Mouse (Mus musculus) left cerebral cortex, adult 8-10 months (tissue): ENCODE results near the gene Arpp19. TPM values are rescaled to one million over a fixed set of nuclear protein-coding genes. Genes with fewer than 3 reads are reported as not detected.

ENCODE experiments used
- DNase-seq, 2 experiments: peaks; one replicate each; pipeline ENCODE4 v3.0.0; 2022; ENCODE audit warnings: low spot score in 2 of 2
- total RNA-seq, 4 experiments: library from RNA; stranded (reverse); gene quantifications; 2 replicates each; pipeline ENCODE4 v1.2.4; 2022

Arpp19 gene
- total RNA-seq, 4 experiments from 2014 or later = 449 to 488 (median 466) TPM

DNA sequence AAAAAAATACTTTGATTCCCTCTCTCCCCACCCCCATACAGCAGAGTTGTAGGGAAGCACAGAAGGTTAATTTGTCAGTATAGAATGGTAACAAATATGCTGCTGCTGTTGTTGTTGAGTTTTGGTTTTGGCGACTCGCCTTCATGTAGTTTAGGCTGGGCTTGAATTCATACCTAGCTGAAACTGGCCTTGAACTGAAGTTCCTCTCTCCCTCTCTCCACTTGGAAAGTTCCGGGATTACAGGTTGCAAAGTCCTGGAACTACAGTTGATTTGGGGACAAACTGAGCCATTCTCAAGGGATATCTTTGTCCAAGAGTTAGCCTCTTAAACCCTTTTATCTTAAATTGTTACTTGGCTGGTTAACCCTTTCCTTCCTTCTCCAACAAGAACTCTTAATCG is 1.5 kb upstream of the Arpp19 start:
- no peak for DNase-seq

DNA sequence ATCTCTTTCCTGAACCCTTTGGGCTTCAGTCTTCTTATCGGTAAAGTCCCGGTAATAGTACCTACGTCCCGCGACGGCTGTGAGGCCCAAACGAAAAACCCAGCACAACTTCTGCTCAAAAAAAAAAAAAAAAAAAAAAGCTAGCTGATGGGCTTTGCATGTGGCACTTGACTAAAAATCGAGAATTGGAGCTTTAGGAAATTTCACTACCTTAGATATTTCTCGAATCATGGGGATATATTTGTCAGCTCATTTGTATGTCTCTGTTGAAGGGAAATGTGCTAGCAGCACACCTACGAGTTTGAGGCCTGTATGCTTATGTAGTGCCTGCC is 909 bp downstream of the Arpp19 start:
- no peak for DNase-seq

DNA sequence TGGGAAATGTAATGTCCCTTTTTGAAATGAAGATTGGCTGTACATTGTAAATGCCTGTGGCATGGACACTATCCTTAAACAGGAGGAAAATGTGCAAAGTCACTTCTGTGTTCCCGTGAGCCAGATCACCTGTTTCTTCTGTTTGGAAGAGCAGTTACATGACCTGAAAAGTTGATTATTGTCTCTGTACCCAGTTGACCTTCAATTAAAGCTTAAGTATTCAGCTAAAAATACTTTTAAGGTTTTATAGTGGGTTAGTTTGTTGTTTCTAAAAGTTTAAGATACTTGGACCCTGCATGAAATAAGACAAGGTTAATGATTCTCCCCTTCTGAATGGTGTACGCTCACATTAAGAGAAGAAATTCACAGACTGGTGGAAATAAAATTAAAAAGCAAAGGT is 3.2 kb downstream of the Arpp19 start:
- no peak for DNase-seq

DNA sequence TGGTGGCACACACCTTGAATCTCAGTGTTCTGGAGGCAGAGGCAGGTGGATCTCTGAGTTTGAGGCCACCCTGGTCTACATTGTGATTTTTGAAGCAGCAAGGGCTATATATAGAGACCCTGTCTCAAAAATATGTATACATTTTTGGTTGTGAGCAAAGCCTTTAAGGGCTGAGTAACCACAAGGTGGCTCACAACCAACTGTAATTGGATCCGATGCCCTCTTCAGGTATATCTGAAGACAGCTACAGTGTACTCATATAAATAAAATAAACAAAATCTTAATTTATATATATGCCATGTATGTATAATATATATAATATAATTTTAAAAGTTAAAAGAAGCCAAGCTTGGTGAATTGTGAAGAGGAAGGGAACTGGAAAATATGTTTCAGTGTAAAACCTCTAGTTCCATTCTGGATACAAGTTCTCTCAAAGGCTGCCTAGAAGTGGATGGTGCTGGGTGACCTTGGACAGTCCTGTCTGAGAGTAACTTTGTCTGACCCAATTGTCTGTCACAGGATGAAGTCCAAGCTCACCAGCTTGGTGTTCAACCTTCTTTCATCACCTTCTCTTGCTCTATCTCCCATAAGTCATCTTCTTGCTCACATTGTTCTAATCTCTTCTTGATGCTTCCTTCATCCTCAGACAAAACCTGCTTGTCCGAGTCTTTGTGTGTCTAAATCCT is 4.6 kb downstream of the Arpp19 start:
- no peak for DNase-seq

DNA sequence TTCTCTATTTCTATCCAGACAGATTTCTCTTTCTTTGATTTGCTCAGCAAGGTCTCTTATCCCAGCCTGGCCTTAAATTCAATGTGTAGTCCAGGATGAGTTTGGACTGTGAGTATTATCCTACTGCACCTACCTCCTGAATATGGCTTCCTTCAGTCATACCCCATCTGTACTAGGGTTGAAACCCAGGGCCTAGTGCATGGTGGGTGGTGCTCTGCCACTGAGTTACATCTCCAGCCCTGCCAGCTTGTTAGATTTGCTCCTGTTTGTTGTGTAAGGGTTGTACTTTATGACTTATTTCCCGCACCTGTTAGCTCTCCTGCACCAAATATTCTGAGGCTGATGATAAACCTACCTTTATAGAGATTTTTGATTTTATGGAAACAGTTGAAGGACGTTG is 5.8 kb downstream of the Arpp19 start:
- no peak for DNase-seq

DNA sequence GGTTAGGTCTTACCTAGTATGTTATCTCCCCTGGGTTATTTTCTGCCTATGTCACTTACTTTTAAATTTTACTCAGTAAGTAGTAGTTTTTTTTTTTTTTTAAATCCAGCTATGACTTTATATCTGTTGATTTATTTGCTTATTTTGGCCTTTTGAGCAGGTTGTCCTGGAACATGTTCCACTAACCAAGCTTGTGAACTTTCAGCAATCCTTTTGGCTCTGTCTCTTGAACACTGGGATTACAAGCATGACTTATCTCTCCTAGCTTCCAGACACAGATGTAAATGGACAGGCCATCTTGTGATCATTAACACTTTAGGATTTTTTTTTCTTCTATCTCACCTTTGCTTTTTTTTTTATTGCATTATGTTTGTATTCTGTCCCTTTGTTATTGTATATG is 9.7 kb downstream of the Arpp19 start:
- no peak for DNase-seq

DNA sequence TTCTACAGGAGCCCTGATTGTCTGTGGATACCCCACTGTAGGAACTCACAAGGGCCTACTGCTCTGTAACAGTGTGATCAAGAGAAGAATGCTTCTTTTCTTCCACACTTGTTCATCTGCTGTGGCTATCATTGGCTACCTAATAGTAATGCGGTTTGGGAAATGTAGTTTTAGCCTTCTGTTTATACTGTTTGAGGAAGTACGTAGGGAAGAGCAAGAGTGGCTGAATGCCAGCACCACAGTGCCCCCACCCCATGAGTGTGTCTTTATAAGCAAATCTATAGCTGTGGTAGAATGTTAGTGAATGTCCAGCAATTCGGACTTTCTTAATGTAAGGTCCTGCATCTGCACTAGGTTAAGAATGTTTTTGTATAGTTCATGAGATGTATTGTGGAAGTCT is 11.7 kb downstream of the Arpp19 start:
- DNase-seq = no peak

DNA sequence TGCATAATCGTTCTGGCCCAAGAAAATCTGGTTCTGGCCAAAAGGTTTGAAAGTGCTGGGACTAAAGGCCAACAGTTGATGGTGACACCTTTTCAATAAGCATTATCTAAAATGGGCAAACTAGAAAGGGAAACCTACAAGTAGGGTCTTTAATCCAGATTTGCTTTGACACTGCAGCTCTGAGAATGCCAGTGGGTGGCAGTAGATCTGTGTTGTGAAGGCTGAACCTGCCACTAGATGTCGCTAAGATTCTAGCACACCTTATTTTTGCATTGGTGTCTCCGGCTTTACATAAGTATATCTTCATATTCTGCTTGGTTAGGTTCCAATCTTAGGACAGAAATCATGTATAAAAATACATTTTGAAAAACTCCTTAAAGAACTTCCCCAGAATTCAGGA is 12.6 kb downstream of the Arpp19 start:
- DNase-seq = peak in 1 of 2 experiments; percentile 75

DNA sequence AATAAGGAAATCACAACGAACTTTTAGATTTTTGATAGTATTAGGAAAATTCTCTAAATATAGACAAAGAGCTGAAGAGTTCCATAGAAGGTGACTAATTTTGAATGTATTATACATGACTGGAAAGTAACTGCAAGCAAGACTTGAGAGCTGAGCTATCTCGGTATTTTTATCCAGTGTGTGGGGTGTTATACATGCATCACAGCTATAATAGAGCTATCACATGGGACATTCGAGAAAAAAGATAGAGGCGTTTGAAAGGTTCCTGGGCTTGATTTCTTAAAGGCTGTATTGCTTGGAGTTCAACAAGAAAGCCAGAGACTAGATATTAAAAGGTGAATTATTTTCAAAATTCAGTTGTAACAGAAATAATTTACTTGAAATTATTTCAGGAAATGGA is 14.4 kb downstream of the Arpp19 start:
- DNase-seq = peak in 1 of 2 experiments; percentile 43

DNA sequence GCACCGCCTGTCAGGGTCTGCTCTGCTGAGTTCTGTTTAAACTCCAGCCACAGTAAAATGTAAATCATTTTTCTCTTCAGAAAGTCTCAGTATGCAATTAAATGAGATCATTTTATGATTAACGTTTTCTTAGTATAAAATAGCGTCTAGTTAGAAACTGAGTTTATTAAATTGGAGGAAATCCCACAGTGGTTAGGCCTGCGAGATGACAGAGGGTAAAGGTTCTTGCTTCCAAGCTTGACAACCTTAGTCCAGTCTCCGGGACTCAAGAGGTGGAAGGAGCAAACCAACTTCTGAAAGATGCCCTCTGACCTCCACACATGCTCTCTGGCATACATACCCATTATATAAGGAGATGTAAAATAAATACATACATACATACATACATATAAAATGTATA is 17.6 kb downstream of the Arpp19 start:
- DNase-seq = no peak

DNA sequence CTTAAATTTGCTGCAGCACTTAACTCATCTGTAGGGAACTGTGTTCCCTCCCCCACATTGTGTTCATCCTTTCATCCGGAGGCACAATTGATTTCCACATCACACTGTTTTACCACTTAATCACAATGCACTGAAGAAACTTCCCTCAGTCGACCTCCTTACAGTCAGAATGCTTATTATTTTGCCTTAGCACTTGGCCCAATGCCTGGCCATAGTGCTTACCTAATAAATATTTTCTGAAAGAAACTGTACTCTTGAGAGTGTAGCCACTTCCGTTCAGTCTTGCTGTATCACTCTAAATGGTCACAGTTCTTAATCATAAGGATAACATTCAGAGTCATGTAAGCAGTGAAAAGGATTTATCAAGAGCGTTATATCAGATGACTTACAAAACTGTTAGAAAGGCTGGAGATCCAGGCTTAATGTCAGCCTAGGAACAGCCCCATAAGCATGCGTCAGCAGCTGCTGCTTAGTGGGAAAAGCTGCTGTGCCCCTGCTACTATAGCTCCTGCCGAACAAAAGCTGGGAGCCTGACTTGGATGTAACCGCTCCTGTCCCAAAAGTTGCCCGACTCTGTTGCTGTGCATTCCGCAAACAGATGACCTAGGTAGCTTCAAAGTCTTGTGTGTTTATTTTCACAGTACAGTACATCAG is 27.4 kb downstream of the Arpp19 start:
- DNase-seq = no peak

DNA sequence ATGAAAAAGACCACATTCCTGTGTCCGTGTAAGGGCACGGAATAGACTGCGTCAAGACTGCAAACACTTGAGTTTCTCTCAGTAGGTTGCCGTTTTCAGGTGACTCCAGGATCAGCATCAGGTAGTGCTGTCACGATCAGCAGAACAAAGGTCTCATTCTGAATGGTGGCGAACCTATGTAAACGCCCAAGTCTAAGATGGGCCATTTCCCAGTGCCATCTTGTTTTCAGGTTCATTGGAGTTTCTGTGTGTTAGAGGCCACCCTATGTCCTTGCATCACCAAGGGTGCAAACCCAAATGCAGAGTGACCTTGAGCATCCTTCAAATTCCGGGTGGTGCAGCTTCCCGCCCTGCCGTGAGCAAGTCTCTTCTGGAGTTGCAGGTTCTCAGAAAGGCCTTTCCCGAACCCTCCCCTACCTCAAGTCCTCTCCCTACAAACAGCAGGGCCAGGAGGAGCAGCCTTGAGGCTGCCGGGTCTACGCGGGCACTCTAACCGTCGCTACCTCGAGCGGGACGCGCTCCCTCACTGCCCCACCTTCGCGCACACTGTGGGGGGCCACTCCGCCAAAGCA is 33.1 kb downstream of the Arpp19 start, which contains the start of gene Myo5a:
Myo5a (plus strand) TSS at position 559 of the 572 bp plus-strand sequence.
- no peak for DNase-seq

DNA sequence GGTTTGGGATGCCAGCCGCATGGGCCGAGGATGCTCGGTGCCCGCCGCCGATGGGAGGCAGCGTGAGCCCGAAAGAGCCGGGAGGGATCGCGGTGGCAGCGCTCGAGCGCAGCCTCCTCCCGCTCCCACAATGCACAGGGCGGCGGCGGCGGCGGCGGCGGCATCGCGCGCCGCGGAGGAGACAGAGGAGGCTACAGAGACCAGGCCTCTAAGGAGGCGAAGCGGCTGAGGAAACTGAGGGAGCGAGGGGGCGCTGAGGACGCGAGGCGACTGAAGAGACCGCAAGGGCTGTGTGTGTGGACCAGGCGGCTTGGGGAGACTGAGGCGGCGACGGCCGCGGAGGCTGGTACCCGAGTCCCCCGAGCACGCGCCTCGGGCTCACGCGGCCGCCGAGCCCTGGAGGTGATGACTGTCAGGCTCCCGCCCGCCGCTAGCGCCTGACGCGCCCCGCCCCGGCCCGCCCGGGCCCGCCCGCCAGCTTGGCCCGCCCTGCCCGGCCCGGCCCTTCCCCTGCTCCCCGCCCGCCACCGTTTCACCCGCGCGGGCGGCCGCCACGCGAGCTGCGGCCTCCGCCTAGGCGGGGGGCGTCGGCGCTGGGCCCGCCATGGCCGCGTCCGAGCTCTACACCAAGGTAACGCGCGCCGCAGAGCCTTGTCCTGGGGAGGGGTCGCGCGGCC is 33.8 kb downstream of the Arpp19 start:
- DNase-seq = peak; percentile 68 to 73

DNA sequence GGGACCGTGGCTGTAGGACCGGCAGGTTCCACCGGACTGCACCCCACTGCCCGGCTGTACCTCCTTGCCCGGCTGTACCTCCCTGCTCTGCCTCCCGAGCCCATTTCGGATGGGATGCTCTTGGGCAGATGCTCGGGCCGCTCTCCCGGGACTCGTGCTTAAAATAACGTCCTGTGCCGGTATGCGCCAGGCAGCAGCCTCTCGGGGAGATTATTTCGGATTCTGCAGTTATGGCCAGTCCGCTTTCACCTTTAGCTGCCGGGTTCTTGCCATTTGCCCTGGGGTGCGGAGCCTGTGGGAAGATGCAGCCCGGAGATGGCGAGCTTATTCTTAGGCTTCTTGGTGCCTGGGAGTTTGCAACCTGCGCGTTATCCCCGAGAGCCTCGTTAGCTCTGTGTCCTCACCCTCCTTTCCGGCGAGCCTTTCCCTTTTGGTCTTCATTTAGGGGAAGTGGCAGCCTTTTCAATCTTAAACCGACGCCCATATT is 34.3 kb downstream of the Arpp19 start:
- DNase-seq = peak in 1 of 2 experiments; percentile 35

DNA sequence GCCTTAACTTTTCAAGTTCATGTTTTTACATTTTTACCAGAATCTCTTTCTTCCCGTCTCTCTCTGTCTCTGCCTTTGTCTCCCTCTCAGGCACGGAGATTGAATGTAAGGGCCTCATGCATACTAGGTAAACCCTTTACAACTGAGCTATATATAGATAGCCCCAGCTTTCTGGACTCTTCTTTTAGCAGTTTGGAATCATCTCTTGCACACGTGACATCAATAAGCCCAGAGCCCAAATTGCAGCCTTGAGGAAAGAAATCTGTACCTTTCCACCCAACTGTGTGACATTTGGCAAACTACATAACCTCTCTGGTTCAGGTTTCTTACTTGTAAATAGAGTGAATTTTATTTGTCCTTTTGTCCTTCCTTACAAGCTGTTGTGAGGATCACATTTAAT is 34.9 kb downstream of the Arpp19 start:
- no peak for DNase-seq

DNA sequence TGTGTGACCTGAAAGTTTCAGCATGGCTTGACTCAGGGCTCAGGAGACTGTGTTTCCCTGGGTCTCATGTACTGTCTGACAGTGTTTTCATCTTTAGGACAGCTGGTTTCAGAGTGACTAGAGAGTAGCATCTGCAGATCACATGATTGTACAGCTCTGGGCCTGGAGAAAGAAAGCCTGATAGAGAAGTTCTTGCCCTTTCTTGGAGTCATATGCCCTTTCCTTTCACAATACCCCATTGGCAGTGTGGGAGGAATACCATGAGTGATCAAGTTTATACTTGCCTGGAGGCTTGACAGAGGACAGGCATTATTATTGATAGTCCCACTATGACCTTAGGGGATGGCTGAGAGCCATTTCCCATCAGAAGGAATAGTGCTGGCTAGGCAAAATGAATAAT is 39.8 kb downstream of the Arpp19 start:
- DNase-seq = no peak

DNA sequence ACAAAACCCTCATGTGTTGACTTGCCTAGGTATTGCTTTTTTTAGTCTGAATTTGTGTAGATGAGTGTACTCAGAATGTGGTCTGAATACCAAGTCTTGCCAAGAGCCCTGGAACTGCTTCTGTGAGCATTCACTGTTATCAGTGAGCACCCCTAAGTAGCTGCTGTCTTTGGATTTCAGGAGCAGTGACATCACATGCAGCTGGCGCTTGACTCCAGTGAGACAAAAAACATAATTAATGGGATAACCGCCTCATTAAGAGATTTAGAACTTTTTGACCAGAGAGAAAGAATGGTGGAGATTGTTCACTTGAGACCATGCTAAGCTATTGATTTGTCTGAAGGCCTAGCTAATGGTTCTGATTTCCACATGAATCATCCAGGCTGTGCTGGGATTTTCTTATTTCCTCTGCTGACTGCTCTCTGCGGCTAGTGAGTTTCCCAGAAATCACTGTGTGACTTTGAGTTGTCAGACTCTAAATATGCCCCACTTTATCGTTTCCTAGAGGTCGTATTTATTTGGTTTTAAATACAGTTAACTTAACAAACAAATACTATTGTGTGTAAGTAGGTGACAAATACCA is 47.9 kb downstream of the Arpp19 start:
- DNase-seq = no peak

DNA sequence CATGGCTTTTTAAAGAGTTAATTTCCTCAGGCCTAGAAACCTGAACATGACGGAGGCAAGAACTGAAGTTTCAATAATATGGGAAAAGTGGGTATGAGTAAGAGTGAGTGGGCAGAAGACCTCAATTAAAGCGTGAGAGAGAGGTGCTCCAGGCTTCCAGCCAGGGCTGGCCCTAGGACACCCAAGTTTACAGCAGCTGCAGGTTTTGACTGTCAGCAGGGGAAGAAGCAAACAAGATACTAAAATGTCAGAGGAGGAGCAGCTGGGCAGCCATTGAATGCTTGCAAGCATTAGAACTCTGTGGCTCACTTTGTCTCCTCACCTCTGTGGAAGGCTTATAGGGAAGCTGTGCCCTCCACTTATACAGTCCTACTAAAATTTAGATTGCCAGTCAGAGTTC is 50.4 kb downstream of the Arpp19 start:
- DNase-seq = no peak

DNA sequence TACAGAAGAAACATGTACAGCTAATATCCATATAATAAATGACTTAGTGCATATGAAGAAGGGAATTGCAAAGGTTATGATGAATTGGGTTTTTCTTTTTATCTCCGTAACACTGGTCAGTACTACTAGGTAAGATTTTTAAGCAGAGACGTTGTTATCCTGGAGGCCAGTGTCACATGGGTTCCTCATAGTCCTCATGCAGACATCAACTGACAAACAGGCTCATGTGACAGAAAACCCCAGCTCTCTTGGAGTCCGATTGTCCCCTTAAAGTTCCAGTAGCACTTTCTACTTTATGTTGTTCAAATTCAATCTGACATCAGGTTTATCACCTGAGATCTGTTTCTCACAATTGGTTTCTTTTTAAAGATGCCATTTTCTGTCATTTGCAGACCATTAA is 51.9 kb downstream of the Arpp19 start:
- no peak for DNase-seq

DNA sequence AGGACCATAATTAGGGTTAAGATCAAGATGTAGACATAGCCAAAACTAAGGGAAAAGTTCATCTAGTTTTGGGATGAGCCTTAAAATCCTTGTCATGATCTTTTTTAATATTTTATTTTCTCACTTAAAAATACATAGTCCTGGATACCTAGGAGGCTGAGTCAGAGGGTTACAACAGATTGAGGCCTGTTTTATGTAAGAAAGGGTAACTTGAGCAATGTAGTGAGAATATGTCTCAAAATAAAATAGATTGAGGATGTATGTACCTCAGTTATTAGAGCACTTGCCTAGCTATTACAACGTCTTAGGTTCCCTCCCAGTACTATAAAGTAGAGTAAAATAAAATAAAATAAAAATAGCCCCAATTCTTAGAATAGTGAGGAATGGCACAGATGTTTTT is 54.7 kb downstream of the Arpp19 start:
- DNase-seq = no peak

DNA sequence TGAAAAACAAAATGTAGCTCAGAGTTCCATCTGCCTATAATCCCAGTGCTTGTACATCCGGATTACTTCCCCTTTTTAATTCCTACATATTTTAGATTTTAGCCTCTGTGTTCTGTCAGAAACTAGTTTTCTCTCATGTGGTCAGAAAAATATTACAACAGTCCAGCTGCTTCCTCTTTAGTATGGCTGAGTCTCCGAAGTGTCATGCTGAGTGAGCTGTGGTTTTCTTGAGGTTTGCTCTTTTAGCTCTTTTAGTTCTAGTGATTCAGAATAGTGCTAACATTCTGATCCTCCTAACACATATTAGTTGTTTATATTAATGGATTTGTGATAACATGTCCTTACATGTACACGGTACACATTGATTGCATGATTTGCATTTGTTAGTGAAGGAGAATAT is 57.3 kb downstream of the Arpp19 start:
- no peak for DNase-seq

DNA sequence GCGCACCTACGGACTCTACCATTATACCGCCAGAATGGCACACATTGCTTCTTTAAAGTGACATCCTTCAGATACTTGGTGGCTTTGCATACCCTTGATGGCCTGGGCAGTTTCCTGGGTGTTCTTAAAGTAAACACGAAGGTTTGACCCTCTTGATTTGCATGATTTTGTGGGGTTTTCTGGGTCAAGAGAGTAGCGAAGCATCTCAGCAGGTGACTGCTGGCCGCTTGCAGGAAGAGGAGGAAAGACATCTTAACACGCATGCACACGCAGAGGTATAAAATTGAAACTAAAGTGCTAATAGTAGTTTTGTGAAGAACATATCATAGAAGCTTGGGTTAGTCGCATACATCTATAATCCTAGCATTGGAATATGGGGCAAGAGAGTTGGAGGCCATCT is 61.5 kb downstream of the Arpp19 start:
- DNase-seq = no peak
